In the genomic region with DNA sequence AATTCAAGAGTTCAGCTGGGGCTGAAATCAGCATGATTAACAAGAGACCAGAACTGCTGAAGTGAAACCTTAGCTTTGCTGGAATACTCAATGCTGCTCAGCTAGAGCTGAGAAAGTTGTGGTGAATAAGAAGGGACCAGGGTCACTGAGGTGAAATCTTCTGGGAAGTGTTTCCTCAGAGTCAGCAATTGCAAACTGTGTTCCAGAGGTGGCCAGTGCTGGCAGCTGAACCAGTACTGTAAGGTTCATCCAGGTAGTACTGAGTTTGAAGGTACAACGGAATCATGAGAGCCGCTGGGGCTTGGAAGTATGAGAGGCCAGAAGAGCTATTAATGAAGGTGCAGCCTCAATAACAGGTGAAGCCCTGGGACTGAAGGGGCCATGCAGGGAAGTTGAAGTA, we compare ENCODE assay signal across 17 mouse cellular contexts.
"Had no signal": no experiment of that assay in that cellular context is flagged by ENCODE, and none has a peak within 500 bp of the region (broad histone marks: within the 10 kb centered on the region; RNA-seq: fewer than 3 reads in every experiment).

No protein-coding gene starts in this region.

- ATAC-seq: lung, postnatal 0 days; midbrain, embryonic 13.5 days; midbrain, embryonic 15.5 days had no signal

- H3K9ac ChIP-seq: lung, embryonic 15.5 days; midbrain, embryonic 13.5 days; midbrain, embryonic 15.5 days; neural tube, embryonic 12.5 days; stomach, embryonic 15.5 days had no signal

- H3K4me1 ChIP-seq: lung, embryonic 15.5 days; midbrain, embryonic 13.5 days; midbrain, embryonic 15.5 days; neural tube, embryonic 12.5 days; stomach, embryonic 15.5 days had no signal

- H3K36me3 ChIP-seq: lung, embryonic 15.5 days; midbrain, embryonic 13.5 days; midbrain, embryonic 15.5 days; neural tube, embryonic 12.5 days; stomach, embryonic 15.5 days had no signal

- H3K4me2 ChIP-seq: lung, embryonic 15.5 days; midbrain, embryonic 11.5 days; midbrain, embryonic 13.5 days; midbrain, embryonic 15.5 days; neural tube, embryonic 12.5 days; stomach, embryonic 15.5 days had no signal

- H3K27ac ChIP-seq: lung, embryonic 15.5 days; macrophage; midbrain, embryonic 13.5 days; midbrain, embryonic 15.5 days; neural tube, embryonic 12.5 days; stomach, embryonic 15.5 days; stomach, postnatal 0 days had no signal

- H3K9me3 ChIP-seq: lung, embryonic 15.5 days; megakaryocyte, embryonic 14.5 days; midbrain, embryonic 13.5 days; midbrain, embryonic 15.5 days; neural tube, embryonic 12.5 days; stomach, embryonic 15.5 days had no signal

- H3K27me3 ChIP-seq: lung, embryonic 15.5 days; megakaryocyte, embryonic 14.5 days; midbrain, embryonic 13.5 days; midbrain, embryonic 15.5 days; neural tube, embryonic 12.5 days; stomach, embryonic 15.5 days had no signal

- H3K4me3 ChIP-seq: lung, embryonic 15.5 days; megakaryocyte, embryonic 14.5 days; midbrain, embryonic 13.5 days; midbrain, embryonic 15.5 days; neural tube, embryonic 12.5 days; stomach, embryonic 15.5 days had no signal

- DNase-seq: lung, adult 2 months; lung, postnatal 14 days; lung, postnatal 36 days; right cerebral cortex, postnatal 14 days; thymus, adult 2 months; thymus, postnatal 25 days; thymus, postnatal 4 days had no signal
